In genomic region chr2:121003586-121003985, GRCm38 (mm10) we compare ENCODE assay signal across 14 mouse cellular contexts. TPM values are rescaled to one million over a fixed set of nuclear protein-coding genes. Genes with fewer than 3 reads are reported as not detected.
DNase-seq lines count a peak whose midpoint lies in the region; ATAC-seq and TF ChIP-seq lines count a peak whose summit lies in the region.
"Had no signal": no experiment of that assay in that cellular context is flagged by ENCODE, and none has a peak within 500 bp of the region (broad histone marks: within the 10 kb centered on the region; RNA-seq: fewer than 3 reads in every experiment).

No protein-coding gene starts in this region.

- no peak overlapping the region for H3K27ac ChIP-seq in kidney, postnatal 0 days
- no peak overlapping the region for H3K27ac ChIP-seq in stomach, postnatal 0 days (replicated peaks)
- H3K27ac ChIP-seq: embryonic facial prominence, embryonic 12.5 days; limb, embryonic 12.5 days; midbrain, embryonic 10.5 days had no signal

- peak; percentile 23 for DNase-seq in adrenal gland, postnatal 14 days
- no peak for DNase-seq in adrenal gland, postnatal 36 days
- DNase-seq in kidney, postnatal 0 days (ENCODE audit: low spot score) = no peak
- DNase-seq in kidney, adult 11 months = no peak
- DNase-seq in thymus, postnatal 25 days = peak; percentile 6
- no peak for DNase-seq in thymus, postnatal 10 days (ENCODE audit: low spot score in 2 of 2)
- no peak for DNase-seq in stomach, postnatal 0 days (ENCODE audit: low spot score)

- no peaks in the 10 kb centered on the region for H3K9me3 ChIP-seq in kidney, postnatal 0 days (replicated peaks; ENCODE audit: low read length)
- H3K9me3 ChIP-seq in stomach, postnatal 0 days (ENCODE audit: control insufficient read depth, low read length) = no peaks in the 10 kb centered on the region
- H3K9me3 ChIP-seq: embryonic facial prominence, embryonic 12.5 days; limb, embryonic 12.5 days; midbrain, embryonic 10.5 days had no signal

- H3K4me3 ChIP-seq in kidney, postnatal 0 days (replicated peaks; ENCODE audit: low read depth, low read length) = no peak overlapping the region
- H3K4me3 ChIP-seq in stomach, postnatal 0 days (ENCODE audit: low read depth, low read length) = no peak overlapping the region
- H3K4me3 ChIP-seq: embryonic facial prominence, embryonic 12.5 days; limb, embryonic 12.5 days; midbrain, embryonic 10.5 days had no signal

- no peak overlapping the region for H3K9ac ChIP-seq in kidney, postnatal 0 days (ENCODE audit: low read depth, low read length)
- no peak overlapping the region for H3K9ac ChIP-seq in stomach, postnatal 0 days (ENCODE audit: low read length)
- H3K9ac ChIP-seq: embryonic facial prominence, embryonic 12.5 days; limb, embryonic 12.5 days had no signal

- H3K4me1 ChIP-seq in kidney, postnatal 0 days (replicated peaks; ENCODE audit: insufficient read depth, low read length) = no peaks in the 10 kb centered on the region
- H3K4me1 ChIP-seq in stomach, postnatal 0 days (replicated peaks; ENCODE audit: control insufficient read depth, insufficient read depth) = no peaks in the 10 kb centered on the region
- H3K4me1 ChIP-seq: embryonic facial prominence, embryonic 12.5 days; limb, embryonic 12.5 days had no signal

- WGBS in kidney, postnatal 0 days = 80% methylated on average over 2 of the region's 2 CpGs
- 76% methylated on average over 2 of the region's 2 CpGs for WGBS in stomach, postnatal 0 days

- no peak for ATAC-seq in kidney, postnatal 0 days (replicated peaks; ENCODE audit: low FRiP score, low read depth)
- ATAC-seq in stomach, postnatal 0 days (ENCODE audit: low FRiP score, low TSS enrichment) = no peak
- ATAC-seq in monocyte, adult 5-6 weeks (replicated peaks; ENCODE audit: insufficient number of reproducible peaks, low FRiP score, low TSS enrichment, poor library complexity, severe bottlenecking) = no peak

- peak; percentile 56; the same call in 1 of the 2 replicates for TF ChIP-seq CTCF in kidney, postnatal 0 days (IDR thresholded peaks at IDR 0.05; ENCODE audit: low read depth)
- TF ChIP-seq CTCF in stomach, postnatal 0 days (IDR thresholded peaks at IDR 0.05; ENCODE audit: low read depth) = peak; percentile 63

- H3K4me2 ChIP-seq in kidney, postnatal 0 days (ENCODE audit: low read length) = no peak overlapping the region
- no peak overlapping the region for H3K4me2 ChIP-seq in stomach, postnatal 0 days (replicated peaks; ENCODE audit: low read depth)
- H3K4me2 ChIP-seq: embryonic facial prominence, embryonic 12.5 days; heart, embryonic 11.5 days; limb, embryonic 12.5 days had no signal

- no peaks in the 10 kb centered on the region for H3K27me3 ChIP-seq in kidney, postnatal 0 days (ENCODE audit: insufficient read depth, low read length)
- no peaks in the 10 kb centered on the region for H3K27me3 ChIP-seq in stomach, postnatal 0 days (ENCODE audit: control insufficient read depth, insufficient read depth, low read length)
- H3K27me3 ChIP-seq: embryonic facial prominence, embryonic 12.5 days had no signal

- TF ChIP-seq EP300 in stomach, postnatal 0 days (optimal IDR thresholded peaks at IDR 0.05) = no peak

- no peaks in the 10 kb centered on the region for H3K36me3 ChIP-seq in kidney, postnatal 0 days (ENCODE audit: insufficient read depth, low read length)
- no peaks in the 10 kb centered on the region for H3K36me3 ChIP-seq in stomach, postnatal 0 days (ENCODE audit: control insufficient read depth, insufficient read depth, low read length)
- H3K36me3 ChIP-seq: embryonic facial prominence, embryonic 12.5 days; limb, embryonic 12.5 days; midbrain, embryonic 10.5 days had no signal

RNA-seq across cellular contexts. Expression of gene Ccndbp1, which starts 4.6 kb away (rescaled TPM):
- total RNA-seq in adrenal gland, postnatal 14 days (2021) = 39.3 and 48.9 TPM in 2 replicates
- 10 to 100 TPM; 41.7 to 50.2 TPM for total RNA-seq in adrenal gland, postnatal 36 days (2021)
- 53.3 and 54.1 TPM in 2 replicates for polyA plus RNA-seq in kidney, postnatal 0 days (2015; fragmentation: Nextera tagmentation; extraction: Ambion mirVana)
- polyA plus RNA-seq in stomach, postnatal 0 days (2015; fragmentation: Nextera tagmentation; extraction: Ambion mirVana) = 31.1 and 33.6 TPM in 2 replicates
- 110 to 130 TPM (median 125 TPM) in 3 replicates for total RNA-seq in monocyte, adult 5-6 weeks (2017)

RNA-seq across cellular contexts. Expression of gene Tmem62, which starts 26.8 kb away (rescaled TPM):
- total RNA-seq in adrenal gland, postnatal 14 days (2021) = 8.1 and 11.2 TPM in 2 replicates
- total RNA-seq in adrenal gland, postnatal 36 days (2021) = 10 to 100 TPM; 10.6 to 23.8 TPM
- polyA plus RNA-seq in kidney, postnatal 0 days (2015; fragmentation: Nextera tagmentation; extraction: Ambion mirVana) = 6.1 and 6.9 TPM in 2 replicates
- polyA plus RNA-seq in stomach, postnatal 0 days (2015; fragmentation: Nextera tagmentation; extraction: Ambion mirVana) = 9.9 and 10.7 TPM in 2 replicates
- 16.0 to 46.7 TPM (median 32.7 TPM) in 3 replicates for total RNA-seq in monocyte, adult 5-6 weeks (2017)

RNA-seq across cellular contexts. Expression of gene Ubr1, which starts 33.1 kb away (rescaled TPM):
- total RNA-seq in adrenal gland, postnatal 14 days (2021) = 32.0 and 35.0 TPM in 2 replicates
- 10 to 100 TPM; 31.9 to 36.2 TPM for total RNA-seq in adrenal gland, postnatal 36 days (2021)
- 16.2 and 18.6 TPM in 2 replicates for polyA plus RNA-seq in kidney, postnatal 0 days (2015; fragmentation: Nextera tagmentation; extraction: Ambion mirVana)
- polyA plus RNA-seq in stomach, postnatal 0 days (2015; fragmentation: Nextera tagmentation; extraction: Ambion mirVana) = 8.5 and 8.9 TPM in 2 replicates
- total RNA-seq in monocyte, adult 5-6 weeks (2017) = 32.3 to 53.2 TPM (median 47.1 TPM) in 3 replicates

RNA-seq across cellular contexts. Expression of gene Epb42, which starts 33.3 kb away (rescaled TPM):
- 2.0 and 10.3 TPM in 2 replicates for total RNA-seq in adrenal gland, postnatal 14 days (2021)
- not detected for total RNA-seq in adrenal gland, postnatal 36 days (2021)
- polyA plus RNA-seq in kidney, postnatal 0 days (2015; fragmentation: Nextera tagmentation; extraction: Ambion mirVana) = 2.1 TPM in 2 replicates
- polyA plus RNA-seq in stomach, postnatal 0 days (2015; fragmentation: Nextera tagmentation; extraction: Ambion mirVana) = 0.22 and 0.23 TPM in 2 replicates
- 0.87 to 2.1 TPM (median 2.0 TPM) in 3 replicates for total RNA-seq in monocyte, adult 5-6 weeks (2017)
- total RNA-seq: layer of hippocampus, adult 8-10 months had no signal
- polyA plus RNA-seq: frontal cortex, adult 2 months had no signal

Comparison
In these comparisons a context has a peak if more than half of its experiments do, and no peak if none do; other contexts are left out.
1. DNase-seq: peak in adrenal gland, postnatal 14 days (single experiment) and thymus, postnatal 25 days (single experiment); none in adrenal gland, postnatal 36 days (0 of 2), kidney, postnatal 0 days (single experiment), kidney, adult 11 months (single experiment), thymus, postnatal 10 days (0 of 2) and stomach, postnatal 0 days (single experiment).